Mouse (Mus musculus): ENCODE data around the gene 5330417C22Rik. TPM values are rescaled to one million over a fixed set of nuclear protein-coding genes. Genes with fewer than 3 reads are reported as not detected.

Gene 5330417C22Rik
- polyA plus RNA-seq, 1 experiment from 2014 or later = 2.3 TPM

DNA sequence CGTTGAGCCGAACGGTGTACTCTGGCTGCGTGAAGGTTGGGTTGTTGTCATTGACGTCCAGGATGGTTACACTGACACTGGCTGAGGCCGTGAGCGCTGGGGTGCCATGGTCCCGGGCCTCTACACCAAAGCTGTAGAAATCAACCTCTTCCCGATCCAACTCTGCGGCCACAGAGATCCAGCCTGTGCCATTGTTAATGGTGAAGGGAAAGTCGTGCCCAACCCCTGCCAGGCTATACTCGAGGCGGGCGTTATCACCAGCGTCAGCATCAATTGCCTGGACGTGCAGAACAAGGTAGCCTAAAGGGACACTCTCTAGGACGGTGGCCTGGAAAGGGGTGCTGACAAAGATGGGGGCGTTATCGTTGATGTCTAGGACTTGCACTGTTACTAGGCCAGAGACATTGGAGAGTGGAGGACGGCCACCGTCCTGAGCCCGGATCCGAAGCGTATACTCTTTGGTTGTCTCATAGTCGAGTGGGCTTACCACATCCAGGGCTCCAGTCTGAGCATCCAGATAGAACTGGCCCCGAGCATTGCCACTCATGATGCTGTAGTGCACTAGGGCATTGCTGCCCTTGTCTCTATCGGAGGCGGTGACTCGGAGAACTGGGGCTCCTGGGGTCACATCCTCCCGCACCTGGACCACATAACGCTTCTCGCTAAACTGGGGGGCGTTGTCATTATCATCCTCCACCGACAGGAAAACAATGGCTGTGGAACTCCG lies 122.5 kb downstream of the 5330417C22Rik start:
- peak overlapping the region; percentile 96 for H3K4me3 ChIP-seq
- 96% methylated on average over 35 of the region's 35 CpGs for WGBS
- peaks cover 79% of the 10 kb centered on the region for H3K4me1 ChIP-seq (replicated peaks)
- peaks cover 61% of the 10 kb centered on the region for H3K36me3 ChIP-seq
- peak overlapping the region; percentile 99; the same call in 1 of the 2 replicates for H3K27ac ChIP-seq
- H3K9me3 ChIP-seq = peaks cover 25% of the 10 kb centered on the region
- H3K27me3 ChIP-seq (ENCODE audit: insufficient read depth, poor library complexity, severe bottlenecking) = peaks cover 25% of the 10 kb centered on the region
- DNase-seq (ENCODE audit: low spot score) = no peak

DNA sequence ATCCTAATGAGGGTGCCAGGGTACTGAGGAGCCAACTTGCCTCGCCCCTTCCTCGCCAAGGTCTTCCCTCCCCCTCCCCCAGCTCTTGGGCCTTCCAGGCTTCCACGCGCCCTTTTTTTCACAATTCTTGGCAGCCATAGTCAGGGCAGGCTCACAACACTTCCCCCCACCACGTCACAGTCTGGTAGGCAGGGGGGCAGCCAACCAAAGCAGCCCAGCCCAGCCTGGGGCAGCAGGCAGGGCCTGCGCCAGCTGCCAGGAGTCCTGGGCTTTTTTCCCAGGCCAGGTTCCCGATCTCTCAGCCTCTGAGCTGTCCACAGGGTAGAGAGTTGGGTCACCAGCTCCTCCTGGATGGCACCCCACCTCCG lies 124.6 kb downstream of the 5330417C22Rik start:
- Histone ChIP-seq H3K4me1 (replicated peaks) (peaks cover 93% of the 10 kb centered on the region), H3K9me3 (peaks cover 25% of the 10 kb centered on the region), H3K36me3 (peaks cover 82% of the 10 kb centered on the region), H3K4me3 (peak overlapping the region; percentile 96), H3K27ac (peak overlapping the region; percentile 98), H3K27me3 (ENCODE audit: insufficient read depth, poor library complexity, severe bottlenecking) (peaks cover 8% of the 10 kb centered on the region)
- no peak for DNase-seq (ENCODE audit: low spot score)
- WGBS = 36% methylated on average over 8 of the region's 8 CpGs

DNA sequence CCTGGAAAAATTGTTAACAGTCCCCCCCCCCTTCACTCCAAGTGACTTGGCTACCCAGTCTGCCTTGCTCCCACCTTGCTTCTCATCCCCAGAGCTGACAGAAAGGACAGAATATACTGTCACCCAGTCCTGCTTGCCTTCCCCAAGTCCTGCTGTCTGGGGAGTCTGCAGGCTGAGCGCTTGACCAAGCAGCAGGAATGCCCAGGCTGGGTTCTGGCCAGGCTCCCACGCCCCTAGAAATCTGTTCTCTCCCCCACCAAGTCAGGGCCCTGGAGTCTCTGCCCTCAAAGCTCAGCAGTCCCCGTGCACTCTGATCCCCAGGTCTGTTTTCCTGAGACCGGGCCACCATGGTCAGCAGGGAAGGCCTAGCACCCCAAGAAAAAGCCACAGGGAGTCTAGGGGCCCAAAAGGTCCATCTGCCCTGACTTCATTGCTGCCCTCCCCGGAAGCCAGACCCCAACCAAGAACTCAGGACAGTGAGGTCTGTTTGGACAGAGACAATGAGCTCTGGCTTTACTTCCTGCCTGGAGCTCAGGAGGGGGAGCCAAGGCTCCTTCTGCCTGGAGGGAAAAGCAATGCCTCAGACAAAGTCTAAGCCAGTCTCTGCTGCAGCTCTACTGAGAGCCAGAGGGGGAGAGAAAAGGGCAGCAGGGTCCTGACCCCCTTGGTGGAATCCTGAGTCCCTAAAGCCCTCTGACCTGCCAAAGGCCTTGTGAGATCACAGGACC lies 125.1 kb downstream of the 5330417C22Rik start:
- Histone ChIP-seq H3K9me3 (peaks cover 25% of the 10 kb centered on the region), H3K4me1 (replicated peaks) (peaks cover 96% of the 10 kb centered on the region), H3K27me3 (ENCODE audit: insufficient read depth, poor library complexity, severe bottlenecking) (peaks cover 2% of the 10 kb centered on the region), H3K36me3 (peaks cover 87% of the 10 kb centered on the region), H3K27ac (peak overlapping the region; percentile 98), H3K4me3 (peak overlapping the region; percentile 96)
- DNase-seq (ENCODE audit: low spot score) = peak; percentile 55
- WGBS = 16% methylated on average over 5 of the region's 5 CpGs

DNA sequence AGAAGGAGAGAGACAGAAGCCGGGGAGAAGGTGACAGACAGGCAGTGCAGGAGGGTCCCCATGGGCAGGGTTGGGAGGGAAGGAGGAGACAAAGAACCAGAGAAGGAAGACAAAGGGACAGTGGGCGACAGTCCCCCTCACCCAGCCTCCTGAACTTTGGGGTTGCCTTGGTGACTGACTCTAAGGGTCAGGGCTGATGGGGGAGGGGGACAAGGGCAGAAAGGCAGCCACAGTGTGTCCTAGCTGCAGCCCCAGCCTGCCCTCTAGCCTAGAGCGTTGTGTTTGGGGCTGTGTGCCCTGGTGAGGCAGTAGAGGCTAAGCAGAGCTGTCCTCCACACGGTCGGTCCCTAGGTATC lies 126.0 kb downstream of the 5330417C22Rik start:
- peaks cover 96% of the 10 kb centered on the region for H3K4me1 ChIP-seq (replicated peaks)
- WGBS = 12% methylated on average over 5 of the region's 5 CpGs
- peak; percentile 89 for DNase-seq (ENCODE audit: low spot score)
- H3K36me3 ChIP-seq = peaks cover 96% of the 10 kb centered on the region
- H3K27ac ChIP-seq = peak overlapping the region; percentile 98
- H3K27me3 ChIP-seq (ENCODE audit: insufficient read depth, poor library complexity, severe bottlenecking) = no peaks in the 10 kb centered on the region
- peaks cover 25% of the 10 kb centered on the region for H3K9me3 ChIP-seq
- H3K4me3 ChIP-seq = peak overlapping the region; percentile 96

DNA sequence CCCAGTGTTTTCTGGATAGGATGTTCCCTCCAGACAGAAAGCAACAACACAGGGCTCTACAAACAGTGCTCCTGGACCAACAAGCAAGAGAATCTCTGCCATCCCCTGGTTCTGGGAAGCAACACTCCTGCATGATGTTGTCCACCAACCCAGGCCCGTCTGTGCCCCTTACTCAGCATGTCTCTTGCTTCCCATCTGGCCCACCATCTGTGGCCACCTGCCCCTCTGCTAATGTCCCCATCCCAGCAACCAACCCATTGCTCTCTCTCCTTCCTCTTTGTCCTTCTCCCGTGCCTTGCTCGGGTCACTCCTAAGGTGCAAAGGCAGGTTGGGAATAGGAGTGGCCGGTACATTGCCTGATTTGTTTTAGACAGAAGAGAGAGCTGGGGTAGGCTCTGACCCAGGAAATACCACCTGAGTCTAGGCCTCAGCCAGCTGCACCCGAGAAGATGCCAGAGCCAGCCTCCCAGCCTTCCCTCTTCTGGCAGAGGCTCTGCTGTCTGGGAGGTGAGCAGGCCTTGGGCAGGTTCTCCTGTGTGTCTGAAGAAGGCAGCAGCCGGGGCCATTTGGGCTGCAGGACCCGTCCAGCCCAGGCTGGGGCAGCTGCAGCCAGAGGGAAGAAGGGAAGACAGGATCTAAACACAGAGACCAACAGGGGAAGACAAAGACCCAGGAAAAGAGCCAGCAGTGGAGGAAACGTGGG lies 126.5 kb downstream of the 5330417C22Rik start:
- Histone ChIP-seq H3K27ac (peak overlapping the region; percentile 98), H3K27me3 (ENCODE audit: insufficient read depth, poor library complexity, severe bottlenecking) (no peaks in the 10 kb centered on the region), H3K4me1 (replicated peaks) (peaks cover 96% of the 10 kb centered on the region), H3K4me3 (peak overlapping the region; percentile 96), H3K9me3 (peaks cover 25% of the 10 kb centered on the region), H3K36me3 (peaks cover 97% of the 10 kb centered on the region)
- 23% methylated on average over 8 of the region's 8 CpGs for WGBS
- DNase-seq (ENCODE audit: low spot score) = peak; percentile 59

DNA sequence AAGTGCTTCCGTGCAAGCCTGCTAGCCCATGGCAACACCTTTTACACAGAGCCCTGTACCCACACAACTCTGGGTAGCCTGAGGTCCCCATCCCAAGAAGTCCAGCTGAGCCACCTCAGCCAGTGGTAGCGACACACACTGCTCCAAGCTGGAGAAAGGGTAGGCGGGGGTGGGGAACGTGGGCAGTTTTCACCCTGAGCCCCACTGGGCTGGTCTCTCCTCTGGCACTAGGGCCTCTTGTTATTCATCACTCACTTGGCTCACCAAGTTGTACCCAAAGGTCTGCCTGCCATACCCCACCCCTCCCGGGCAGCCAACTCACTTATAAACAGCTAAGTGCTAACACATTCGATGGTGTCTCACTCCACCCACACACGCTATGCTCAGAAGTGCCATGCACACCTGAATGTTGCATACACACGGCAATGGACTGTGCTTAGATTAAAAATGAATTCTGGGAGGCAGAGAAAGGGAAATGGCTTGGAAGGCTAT lies 127.8 kb downstream of the 5330417C22Rik start:
- Histone ChIP-seq H3K27me3 (ENCODE audit: insufficient read depth, poor library complexity, severe bottlenecking) (0 out of 2 replicates have a peak, but pooled peaks cover 1% of the 10 kb centered on the region), H3K27ac (peak overlapping the region; percentile 98), H3K36me3 (peaks cover 97% of the 10 kb centered on the region), H3K9me3 (peaks cover 12% of the 10 kb centered on the region), H3K4me3 (peak overlapping the region; percentile 96), H3K4me1 (replicated peaks) (peaks cover 98% of the 10 kb centered on the region)
- 88% methylated on average over 8 of the region's 8 CpGs for WGBS
- DNase-seq (ENCODE audit: low spot score) = no peak

DNA sequence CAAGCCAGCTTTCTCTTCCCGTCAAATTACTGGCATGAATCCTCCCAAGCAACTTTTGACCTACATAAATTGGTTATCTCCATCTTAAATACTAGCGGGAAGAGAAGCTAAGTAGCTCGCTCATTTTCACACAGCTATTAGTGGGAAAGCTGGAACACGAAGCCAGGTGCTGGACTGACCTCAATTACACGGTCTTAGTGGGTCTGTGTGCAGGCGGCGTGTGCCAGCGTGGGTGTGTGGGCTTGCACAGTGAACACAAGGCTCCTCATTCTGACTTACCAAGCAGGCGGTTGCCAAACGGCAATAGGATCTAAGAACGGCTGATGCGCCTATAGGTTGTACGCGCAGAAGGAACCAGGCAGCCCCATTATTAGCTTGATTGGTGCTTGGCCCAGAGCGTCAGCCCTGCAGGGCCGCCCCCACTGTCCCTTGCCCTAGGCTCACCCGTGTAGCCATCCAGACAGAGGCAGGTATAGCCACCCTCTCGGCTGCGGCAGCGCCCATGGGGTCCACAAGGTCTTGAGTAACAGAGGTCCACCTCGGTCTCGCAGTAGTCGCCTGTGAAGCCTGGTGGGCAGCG lies 129.9 kb downstream of the 5330417C22Rik start:
- 78% methylated on average over 24 of the region's 24 CpGs for WGBS

More for the DNA sequence above, 129.9 kb downstream of the 5330417C22Rik start:
- peak overlapping the region; percentile 90 for H3K27ac ChIP-seq
- H3K27me3 ChIP-seq (ENCODE audit: insufficient read depth, poor library complexity, severe bottlenecking) = 0 out of 2 replicates have a peak, but pooled peaks cover 7% of the 10 kb centered on the region
- DNase-seq (ENCODE audit: low spot score) = no peak
- H3K36me3 ChIP-seq = peaks cover 97% of the 10 kb centered on the region
- no peaks in the 10 kb centered on the region for H3K9me3 ChIP-seq
- H3K4me1 ChIP-seq (replicated peaks) = peaks cover 100% of the 10 kb centered on the region
- peak overlapping the region; percentile 36; the same call in 1 of the 2 replicates for H3K4me3 ChIP-seq

Other genes starting within 250 kb of the 5330417C22Rik start
- not detected in 2 replicates for gene Mybphl, start 171.6 kb downstream of the 5330417C22Rik start, polyA plus RNA-seq (2016; fragmentation: Nextera tagmentation; extraction: Ambion mirVana)
- 75.8 and 89.8 TPM in 2 replicates for gene Psrc1, start 152.7 kb downstream of the 5330417C22Rik start, polyA plus RNA-seq (2016; fragmentation: Nextera tagmentation; extraction: Ambion mirVana)
- 58.1 and 79.1 TPM in 2 replicates for gene Celsr2, start 121.0 kb downstream of the 5330417C22Rik start, polyA plus RNA-seq (2016; fragmentation: Nextera tagmentation; extraction: Ambion mirVana)
- gene Sars, start 91.3 kb downstream of the 5330417C22Rik start, polyA plus RNA-seq (2016; fragmentation: Nextera tagmentation; extraction: Ambion mirVana) = 161 and 177 TPM in 2 replicates
- 0.50 and 2.6 TPM in 2 replicates for gene 1700013F07Rik, start 2.4 kb downstream of the 5330417C22Rik start, polyA plus RNA-seq (2016; fragmentation: Nextera tagmentation; extraction: Ambion mirVana)
- 37.7 and 42.4 TPM in 2 replicates for gene Tmem167b, start 25.9 kb upstream of the 5330417C22Rik start, polyA plus RNA-seq (2016; fragmentation: Nextera tagmentation; extraction: Ambion mirVana)
- 64.2 and 67.8 TPM in 2 replicates for gene Taf13, start 35.2 kb upstream of the 5330417C22Rik start, polyA plus RNA-seq (2016; fragmentation: Nextera tagmentation; extraction: Ambion mirVana)
- gene Wdr47, start 54.7 kb upstream of the 5330417C22Rik start, polyA plus RNA-seq (2016; fragmentation: Nextera tagmentation; extraction: Ambion mirVana) = 22.6 and 35.1 TPM in 2 replicates
- gene Clcc1, start 117.4 kb upstream of the 5330417C22Rik start, polyA plus RNA-seq (2016; fragmentation: Nextera tagmentation; extraction: Ambion mirVana) = 58.1 and 70.7 TPM in 2 replicates
- gene Gpsm2, start 185.8 kb upstream of the 5330417C22Rik start, polyA plus RNA-seq (2016; fragmentation: Nextera tagmentation; extraction: Ambion mirVana) = 87.7 and 88.5 TPM in 2 replicates
- 0.04 TPM in 1 of 2 replicates, not detected in the other for gene Aknad1, start 203.1 kb upstream of the 5330417C22Rik start, polyA plus RNA-seq (2016; fragmentation: Nextera tagmentation; extraction: Ambion mirVana)

All from hindbrain, embryonic 10.5 days (tissue).